Mouse (Mus musculus) B cell, adult 2 months (primary cell): Measurements from ENCODE around the gene Zeb2.

Experiments used
- DNase-seq, 2 experiments: peaks; one replicate each; pipeline ENCODE4 v3.0.0; 2022

Gene Zeb2

DNA sequence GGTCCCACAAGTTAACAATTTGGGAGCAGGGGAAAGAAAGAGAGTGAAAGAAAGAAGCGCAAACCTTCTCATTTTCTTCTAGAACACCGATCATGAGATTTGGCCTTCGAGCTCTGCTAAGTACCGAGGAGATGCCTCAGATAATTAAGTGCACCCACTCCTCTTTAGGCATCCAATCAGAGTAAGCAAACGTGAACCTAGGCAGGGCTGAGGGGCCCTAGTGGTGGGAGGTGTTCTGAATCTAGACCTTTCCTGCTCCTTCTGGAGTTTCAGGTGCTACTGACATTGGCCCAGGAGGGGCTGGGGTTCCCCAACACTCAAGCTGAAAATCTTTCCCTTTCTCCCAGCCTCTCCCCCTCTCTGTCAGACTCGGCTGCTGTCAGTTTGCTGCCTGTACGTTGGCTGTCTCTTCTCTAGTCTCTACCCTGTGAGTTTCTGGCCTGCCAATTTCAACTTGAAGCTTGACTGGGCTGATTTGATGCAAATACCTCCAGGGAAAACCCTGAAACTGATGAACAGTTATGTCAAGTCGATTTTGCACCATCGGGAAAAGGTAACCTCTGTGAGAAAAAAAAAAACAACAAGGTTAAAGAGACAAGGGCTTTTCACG is 20.5 kb downstream of the Zeb2 start:
- DNase-seq: no peak

DNA sequence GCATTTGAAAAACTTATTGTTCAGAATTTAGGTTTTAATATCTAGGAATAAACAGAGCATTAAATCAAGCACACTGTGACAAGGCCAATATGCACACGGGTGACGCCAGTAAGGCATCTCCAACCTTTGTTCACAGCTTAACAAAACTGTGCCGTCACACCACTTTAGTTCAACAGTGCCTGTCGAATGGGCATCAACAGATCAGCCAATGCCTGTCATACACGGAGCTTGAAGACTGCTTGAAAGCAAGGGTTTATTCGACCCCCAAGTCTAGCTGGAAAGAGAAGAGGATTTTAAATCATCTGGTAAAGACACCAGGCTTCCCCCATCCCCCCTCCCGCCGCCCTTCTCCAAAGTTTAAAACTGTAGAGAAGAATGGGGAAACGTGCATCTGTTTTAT is 21.4 kb downstream of the Zeb2 start:
- DNase-seq: no peak

DNA sequence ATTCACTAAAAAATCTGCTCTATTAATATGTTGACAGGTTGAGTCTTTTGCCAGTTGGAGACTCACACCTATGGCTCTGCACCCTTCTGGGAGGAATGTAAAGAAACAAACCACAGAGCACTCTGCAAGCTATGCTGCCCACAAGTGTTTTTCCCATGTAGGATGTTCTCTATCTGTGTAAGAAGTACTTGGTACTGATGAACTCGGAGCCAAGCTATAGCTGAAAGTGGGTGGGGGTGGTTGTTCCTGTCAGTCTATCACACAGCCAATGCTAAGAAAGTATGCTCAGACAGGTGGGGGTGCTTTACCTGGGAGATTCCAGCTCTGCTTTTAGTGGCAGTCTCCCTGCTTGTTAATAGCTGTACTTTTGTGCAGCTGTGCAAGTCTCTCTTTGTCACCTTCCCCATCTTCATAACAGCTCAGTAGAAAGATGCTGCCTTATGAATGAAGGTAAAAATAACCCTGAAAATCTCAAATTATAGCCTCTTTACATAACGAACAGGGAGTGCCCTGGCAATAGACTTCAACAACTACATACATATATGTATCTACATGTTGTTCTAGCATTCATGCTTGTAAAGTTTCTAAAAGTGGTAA is 22.7 kb downstream of the Zeb2 start:
- DNase-seq: no peak

- no peak for DNase-seq
These were observed 23.7 kb downstream of the Zeb2 start for GRCm38 (mm10) chr2:45093479-45093878.

DNA sequence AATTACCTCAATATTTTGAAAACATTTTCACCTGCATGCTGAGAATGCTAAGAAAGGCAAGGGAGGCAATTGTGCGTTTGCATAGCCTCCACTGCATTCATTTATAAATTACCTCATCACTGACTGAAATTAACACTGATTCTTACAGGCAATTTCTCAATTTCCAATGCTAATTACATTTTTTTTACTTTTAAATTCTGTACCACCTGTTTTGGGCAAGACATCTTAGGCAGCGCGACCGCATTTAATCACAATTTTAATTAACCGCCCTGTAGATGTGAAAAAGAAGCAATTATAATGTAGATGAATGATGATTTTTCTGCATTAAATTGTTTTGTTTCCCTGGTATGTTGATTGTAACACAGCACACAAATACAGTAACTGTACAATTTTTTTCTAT is 24.5 kb downstream of the Zeb2 start:
- no peak for DNase-seq

GRCm38 (mm10) chr2:45090529-45091297 is 26.5 kb downstream of the Zeb2 start:
- DNase-seq: no peak

- DNase-seq: no peak
These were observed 28.0 kb downstream of the Zeb2 start for GRCm38 (mm10) chr2:45089251-45089530.

DNA sequence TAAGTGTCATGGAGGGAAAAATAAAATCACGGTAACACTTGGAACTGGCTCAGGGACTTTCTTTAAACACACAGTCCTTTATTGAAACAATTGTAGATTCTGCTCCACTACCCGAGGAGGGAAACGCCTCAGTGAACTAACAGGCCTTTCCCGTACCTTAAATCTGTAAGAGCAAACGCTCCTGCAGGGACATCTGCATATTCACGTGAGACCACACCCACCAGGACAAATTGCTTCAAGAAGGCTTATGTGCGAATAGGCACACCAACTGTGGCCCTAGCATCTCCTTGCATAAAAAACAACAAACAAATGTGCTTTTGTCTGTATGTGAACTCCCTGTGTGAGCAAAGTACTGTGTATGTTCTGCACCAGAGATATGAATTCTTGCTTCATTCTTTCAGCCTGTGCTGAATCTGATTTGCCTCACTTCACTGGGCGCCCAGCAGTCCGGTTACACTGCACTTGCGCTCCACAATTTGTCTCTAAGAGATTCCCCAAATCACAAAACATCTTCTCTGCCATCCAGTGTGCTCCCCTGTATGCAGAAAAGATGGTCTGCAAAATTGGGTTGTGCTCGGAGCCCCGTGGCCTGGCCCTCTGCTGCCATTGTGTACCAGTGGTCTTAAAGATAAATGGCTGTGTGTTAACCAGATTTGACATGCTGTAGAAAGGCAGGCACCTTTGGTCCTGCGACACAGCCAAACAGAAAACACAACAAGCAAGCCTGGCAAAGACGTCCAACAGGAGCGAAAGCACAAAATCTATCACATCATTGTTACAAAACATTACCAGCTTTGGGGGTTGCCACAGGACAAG is 28.6 kb downstream of the Zeb2 start:
- DNase-seq: no peak

DNA sequence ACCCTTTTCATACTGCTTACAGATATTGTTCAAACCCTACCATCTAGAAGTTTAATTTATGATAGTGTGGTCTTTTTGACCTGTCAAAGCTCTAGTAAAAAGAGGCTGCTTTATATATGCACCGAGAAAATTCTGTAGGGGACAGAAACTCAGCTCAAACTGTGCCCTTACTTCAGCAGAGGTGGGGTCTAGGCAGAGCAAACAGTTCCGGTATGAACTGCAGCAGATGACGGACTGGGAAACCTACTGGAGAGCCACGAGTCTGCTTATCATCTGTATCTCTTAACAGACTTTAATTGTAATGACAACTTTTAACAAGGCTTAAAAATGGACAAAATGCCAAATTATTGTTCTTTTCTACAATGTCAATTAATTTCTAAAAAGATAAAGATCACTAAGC is 30.0 kb downstream of the Zeb2 start:
- no peak for DNase-seq

DNA sequence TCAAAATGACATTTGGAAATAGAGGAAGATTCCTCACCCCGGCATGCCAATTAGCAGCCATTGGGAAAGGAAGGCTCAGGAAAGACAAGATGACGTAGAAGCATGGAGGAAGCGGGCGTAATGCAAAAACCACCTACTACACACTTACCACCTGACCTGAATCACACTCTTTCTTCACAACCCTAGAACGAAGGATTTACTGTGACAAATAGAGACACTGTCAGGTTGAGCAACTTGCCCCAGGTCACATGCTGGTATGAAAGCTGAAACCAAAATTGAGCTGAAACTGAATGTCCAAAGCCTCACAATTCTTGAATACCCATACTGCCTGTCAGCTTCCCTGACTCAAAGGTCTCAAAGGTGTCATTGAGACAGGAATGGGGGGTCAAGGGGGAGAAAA is 31.5 kb downstream of the Zeb2 start:
- no peak for DNase-seq

GRCm38 (mm10) chr2:45083042-45083441 is 34.2 kb downstream of the Zeb2 start:
- DNase-seq: no peak

DNA sequence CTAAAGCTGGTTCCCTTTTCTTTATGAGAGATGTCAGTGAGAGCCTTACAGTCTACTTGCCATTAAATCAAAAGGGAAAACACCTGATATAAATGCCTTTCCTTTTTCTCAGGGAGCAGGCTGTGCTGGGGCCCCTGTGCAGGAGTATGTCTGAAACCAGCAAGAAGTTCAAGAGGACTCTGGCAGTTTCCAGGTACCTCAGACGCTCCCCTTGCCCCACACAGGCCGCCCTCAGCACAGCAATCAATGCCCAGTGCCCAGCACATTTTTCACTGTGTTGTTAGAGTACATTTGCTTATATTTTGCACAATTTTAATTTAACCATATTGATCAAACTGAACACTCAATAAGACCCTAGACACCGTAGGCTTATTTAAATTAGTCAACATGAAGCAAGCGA is 35.6 kb downstream of the Zeb2 start:
- DNase-seq: no peak

GRCm38 (mm10) chr2:45077938-45078487 is 39.2 kb downstream of the Zeb2 start:
- DNase-seq: no peak

DNA sequence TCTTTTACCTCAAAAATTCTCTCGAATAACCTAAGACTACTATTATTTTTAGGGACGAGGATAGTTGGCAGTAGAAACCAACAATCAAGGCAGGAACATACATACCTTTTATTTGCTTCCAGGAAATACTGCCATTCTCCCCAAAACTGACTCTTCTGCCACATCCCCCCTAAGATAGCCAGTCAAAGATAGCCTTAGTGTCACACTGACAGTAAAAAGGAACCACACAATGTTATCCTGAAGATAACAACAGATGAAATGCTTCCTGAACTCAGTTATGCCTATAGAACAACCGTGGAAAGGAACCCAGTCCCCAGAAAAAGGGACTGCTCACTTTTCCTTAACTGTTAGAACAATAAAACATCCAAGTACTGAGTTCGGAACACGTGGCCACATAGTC is 39.8 kb downstream of the Zeb2 start:
- DNase-seq: no peak

GRCm38 (mm10) chr2:45073025-45073424 is 44.2 kb downstream of the Zeb2 start:
- no peak for DNase-seq

GRCm38 (mm10) chr2:45071296-45071695 is 45.9 kb downstream of the Zeb2 start:
- DNase-seq: no peak

DNA sequence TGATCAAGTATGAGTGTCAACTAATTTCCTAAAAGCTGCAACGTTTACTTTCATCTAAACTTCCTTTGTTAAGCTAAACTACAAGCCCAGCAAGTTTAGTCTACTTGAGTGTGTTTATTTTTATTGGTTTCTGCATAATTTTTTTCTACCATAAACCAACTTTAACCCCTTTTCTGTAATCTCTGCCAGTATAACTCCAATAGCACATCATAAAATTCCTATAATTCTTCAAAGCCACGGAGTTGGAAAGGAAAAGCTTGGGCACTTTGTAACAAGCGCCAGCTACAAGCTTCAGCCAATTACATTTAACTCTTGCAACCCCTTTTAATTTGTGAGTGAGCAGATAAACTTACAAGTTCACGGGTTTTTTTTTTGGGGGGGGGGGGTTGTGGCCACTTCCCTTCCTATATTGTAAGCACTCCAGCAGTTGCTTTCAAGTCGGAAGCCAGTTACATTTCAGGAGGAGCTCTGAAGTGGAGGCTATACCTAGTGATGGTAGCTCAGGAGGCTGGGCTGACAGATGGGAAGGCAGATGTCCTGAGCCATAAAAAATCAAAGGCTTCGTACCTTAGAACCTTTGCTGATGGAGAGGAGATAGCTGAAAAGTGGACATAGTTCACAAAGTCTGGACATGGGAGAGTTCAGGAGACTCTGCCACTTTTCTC is 46.5 kb downstream of the Zeb2 start:
- DNase-seq: no peak

- DNase-seq: no peak
These were observed 48.2 kb downstream of the Zeb2 start for GRCm38 (mm10) chr2:45068792-45069550.

- no peak for DNase-seq
These were observed 50.1 kb downstream of the Zeb2 start for GRCm38 (mm10) chr2:45067116-45067515.

DNA sequence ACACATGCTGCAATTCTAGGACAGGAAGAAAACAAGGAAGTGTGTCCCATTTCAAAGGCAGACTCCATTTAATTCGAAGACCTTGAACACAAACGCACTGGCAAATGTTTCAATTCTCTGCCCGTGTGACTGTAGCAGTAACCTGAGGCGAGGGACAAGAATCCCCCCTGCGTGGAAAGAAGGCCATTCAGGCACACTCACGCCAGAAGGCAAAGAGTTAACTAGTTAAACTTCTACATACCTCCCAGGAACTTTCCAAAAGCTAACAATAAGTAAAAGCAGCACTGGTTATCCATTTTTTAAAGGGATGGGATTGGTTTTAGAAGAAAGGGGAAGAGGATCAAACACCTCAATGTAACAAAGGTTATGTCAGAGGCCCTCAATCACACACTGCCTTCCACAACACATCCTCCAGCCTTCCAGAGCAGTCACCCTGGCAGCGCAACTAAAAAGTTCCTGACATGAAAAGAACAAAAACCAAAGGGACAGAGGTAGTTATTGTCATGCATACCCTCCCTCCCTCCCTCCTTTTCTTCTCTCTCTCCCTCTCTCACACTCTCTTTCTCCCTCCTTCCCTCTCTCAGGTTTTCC is 53.8 kb downstream of the Zeb2 start:
- DNase-seq: no peak

- no peak for DNase-seq
These were observed 55.1 kb downstream of the Zeb2 start for GRCm38 (mm10) chr2:45062136-45062535.

GRCm38 (mm10) chr2:45060768-45061167 is 56.4 kb downstream of the Zeb2 start:
- no peak for DNase-seq
